Mouse (Mus musculus) MEL (cell line): Measurements from ENCODE around the gene Ppl. TPM values are rescaled to one million over a fixed set of nuclear protein-coding genes. Genes with fewer than 3 reads are reported as not detected.
A peak's percentile ranks its signal among the peaks of the same experiment; 100 is the strongest.

Experiments used
- DNase-seq: peaks from one replicate; pipeline ENCODE4 v3.0.0; 2011; ENCODE audit warnings: low read depth, low spot score
- H3K27ac ChIP-seq: 2 replicates; pipeline ENCODE4 v1.5.1; 2012; ENCODE audit warnings: low read depth, mild to moderate bottlenecking, control low read depth, low read length, moderate library complexity; ENCODE audit not compliant: control insufficient read depth
- H3K27me3 ChIP-seq, 2 experiments: fragments of 150-350 bp in 1 of 2; sonication (generic) in 1 of 2; 2 replicates each; pipeline ENCODE4 v1.6.1; 2012; ENCODE audit warnings: low read length in 2 of 2, mild to moderate bottlenecking in 2 of 2, improper control_type of control experiment in 1 of 2, moderate library complexity in 1 of 2; ENCODE audit not compliant: insufficient read depth in 2 of 2, control insufficient read depth in 1 of 2
- H3K36me3 ChIP-seq, 2 experiments: 2 replicates each; pipeline ENCODE4 v1.6.1; 2012 to 2014; ENCODE audit warnings: low read length in 2 of 2, improper control_type of control experiment in 1 of 2, inconsistent platforms in 1 of 2, mild to moderate bottlenecking in 1 of 2; ENCODE audit not compliant: insufficient read depth in 2 of 2, control insufficient read depth in 1 of 2
- H3K4me1 ChIP-seq, 2 experiments: fragments of 150-350 bp in 1 of 2; sonication (generic) in 1 of 2; 2 replicates each; pipeline ENCODE4 v1.6.1; 2012; ENCODE audit warnings: low read length in 2 of 2, improper control_type of control experiment in 1 of 2, mild to moderate bottlenecking in 1 of 2; ENCODE audit not compliant: insufficient read depth in 2 of 2, control insufficient read depth in 1 of 2
- H3K4me3 ChIP-seq, 2 experiments: fragments of 150-350 bp in 1 of 2; sonication (generic) in 1 of 2; 2 replicates each; pipeline ENCODE4 v1.5.1; 2012; ENCODE audit warnings: low read depth in 2 of 2, low read length in 2 of 2, mild to moderate bottlenecking in 2 of 2, moderate library complexity in 2 of 2, control low read depth in 1 of 2, improper control_type of control experiment in 1 of 2; ENCODE audit not compliant: control insufficient read depth in 1 of 2, insufficient read depth in 1 of 2
- H3K79me2 ChIP-seq: 2 replicates; pipeline ENCODE4 v1.6.1; 2012; ENCODE audit warnings: mild to moderate bottlenecking, low read length, moderate library complexity; ENCODE audit not compliant: control insufficient read depth, poor library complexity, insufficient read depth
- H3K9ac ChIP-seq: 2 replicates; pipeline ENCODE4 v1.6.1; 2012; ENCODE audit warnings: low read depth, mild to moderate bottlenecking, control low read depth, low read length, moderate library complexity; ENCODE audit not compliant: control insufficient read depth, poor library complexity, severe bottlenecking
- H3K9me3 ChIP-seq: fragments of 150-350 bp; sonication (generic); replicated peaks from 2 replicates; pipeline ENCODE4 v1.6.1; 2012; ENCODE audit warnings: mild to moderate bottlenecking, low read length, improper control_type of control experiment, moderate library complexity; ENCODE audit not compliant: insufficient read depth
- BHLHE40 ChIP-seq: IDR thresholded peaks from 2 replicates; pipeline ENCODE4 v1.6.1; 2012; ENCODE audit warnings: low read depth, mild to moderate bottlenecking, inconsistent platforms, low read length, improper control_type of control experiment, borderline replicate concordance
- E2F4 ChIP-seq: IDR thresholded peaks from 2 replicates; pipeline ENCODE4 v1.6.1; 2011; ENCODE audit warnings: low read depth, low read length, improper control_type of control experiment, borderline replicate concordance
- ELF1 ChIP-seq: IDR thresholded peaks from 2 replicates; pipeline ENCODE4 v1.6.1; 2014; ENCODE audit warnings: low read depth, mild to moderate bottlenecking, inconsistent platforms, low read length, improper control_type of control experiment, moderate library complexity
- ETS1 ChIP-seq: IDR thresholded peaks from 2 replicates; pipeline ENCODE4 v1.6.1; 2012; ENCODE audit warnings: low read depth, mild to moderate bottlenecking, inconsistent platforms, low read length, improper control_type of control experiment, moderate library complexity
- HCFC1 ChIP-seq: IDR thresholded peaks from 2 replicates; pipeline ENCODE4 v1.6.1; 2012; ENCODE audit warnings: low read depth, mild to moderate bottlenecking, inconsistent platforms, low read length, improper control_type of control experiment, moderate library complexity
- JUND ChIP-seq: IDR thresholded peaks from 2 replicates; pipeline ENCODE4 v1.6.1; 2011; ENCODE audit warnings: low read depth, mild to moderate bottlenecking, improper control_type of control experiment, low read length
- MAFK ChIP-seq: IDR thresholded peaks from 2 replicates; pipeline ENCODE4 v1.6.1; 2011; ENCODE audit warnings: low read depth, mild to moderate bottlenecking, low read length, improper control_type of control experiment, borderline replicate concordance
- MAX ChIP-seq: IDR thresholded peaks from 2 replicates; pipeline ENCODE4 v1.6.1; 2011; ENCODE audit warnings: low read length, improper control_type of control experiment
- MAZ ChIP-seq: IDR thresholded peaks from 2 replicates; pipeline ENCODE4 v1.6.1; 2012; ENCODE audit warnings: low read depth, mild to moderate bottlenecking, inconsistent platforms, low read length, improper control_type of control experiment
- MXI1 ChIP-seq: IDR thresholded peaks from 2 replicates; pipeline ENCODE4 v1.6.1; 2011; ENCODE audit warnings: mild to moderate bottlenecking, low read depth, low read length, improper control_type of control experiment
- MYC ChIP-seq: IDR thresholded peaks from 2 replicates; pipeline ENCODE4 v1.6.1; 2011; ENCODE audit warnings: low read depth, mild to moderate bottlenecking, low read length, improper control_type of control experiment, moderate library complexity
- NELFE ChIP-seq: IDR thresholded peaks from 2 replicates; pipeline ENCODE4 v1.6.1; 2011; ENCODE audit warnings: low read depth, low read length, improper control_type of control experiment
- POLR2A ChIP-seq, 2 experiments: IDR thresholded peaks; 2 replicates each; pipeline ENCODE4 v1.6.1; 2011 to 2012; ENCODE audit warnings: low read length in 2 of 2, mild to moderate bottlenecking in 2 of 2, control low read depth in 1 of 2, improper control_type of control experiment in 1 of 2, low read depth in 1 of 2, moderate library complexity in 1 of 2; ENCODE audit not compliant: control insufficient read depth in 1 of 2, insufficient read depth in 1 of 2, poor library complexity in 1 of 2
- POLR2AphosphoS2 ChIP-seq: IDR thresholded peaks from 2 replicates; pipeline ENCODE4 v1.6.1; 2011; ENCODE audit warnings: low read length, improper control_type of control experiment
- RAD21 ChIP-seq: IDR thresholded peaks from 2 replicates; pipeline ENCODE4 v1.6.1; 2011; ENCODE audit warnings: mild to moderate bottlenecking, low read depth, low read length, improper control_type of control experiment
- SIN3A ChIP-seq: IDR thresholded peaks from 2 replicates; pipeline ENCODE4 v1.6.1; 2012; ENCODE audit warnings: low read length, improper control_type of control experiment, inconsistent platforms
- SMC3 ChIP-seq: IDR thresholded peaks from 2 replicates; pipeline ENCODE4 v1.6.1; 2011; ENCODE audit warnings: low read depth, low read length, improper control_type of control experiment
- TAL1 ChIP-seq: IDR thresholded peaks from 2 replicates; pipeline ENCODE4 v1.6.1; 2012; ENCODE audit warnings: mild to moderate bottlenecking, inconsistent platforms, low read length, moderate library complexity, mixed read lengths
- TCF12 ChIP-seq: IDR thresholded peaks from 2 replicates; pipeline ENCODE4 v1.6.1; 2014; ENCODE audit warnings: low read depth, mild to moderate bottlenecking, inconsistent platforms, low read length, improper control_type of control experiment, moderate library complexity
- USF1 ChIP-seq: IDR thresholded peaks from 2 replicates; pipeline ENCODE4 v1.6.1; 2014; ENCODE audit warnings: low read depth, mild to moderate bottlenecking, inconsistent platforms, low read length, improper control_type of control experiment, moderate library complexity
- USF2 ChIP-seq, 2 experiments: IDR thresholded peaks; 2 replicates each; pipeline ENCODE4 v1.6.1; 2011 to 2012; ENCODE audit warnings: improper control_type of control experiment in 2 of 2, low read length in 2 of 2, borderline replicate concordance in 1 of 2, inconsistent platforms in 1 of 2, low read depth in 1 of 2, mild to moderate bottlenecking in 1 of 2; ENCODE audit not compliant: insufficient read depth in 1 of 2
- ZMIZ1 ChIP-seq: IDR thresholded peaks from 2 replicates; pipeline ENCODE4 v1.6.1; 2012; ENCODE audit warnings: low read depth, mild to moderate bottlenecking, inconsistent platforms, low read length, improper control_type of control experiment, moderate library complexity
- polyA plus RNA-seq, 2 experiments: library from polyadenylated mRNA; stranded (reverse) in 1 of 2; unstranded in 1 of 2; fragments of >175 nt in 1 of 2; fragments of >200 nt in 1 of 2; gene quantifications; 2 replicates each; pipeline versions ENCODE4 v1.2.1 to v1.2.4; 2012; ENCODE audit warnings: low replicate concordance in 2 of 2, low read depth in 1 of 2; ENCODE audit not compliant: insufficient read length in 2 of 2, insufficient read depth in 1 of 2, missing spikeins in 1 of 2
- total RNA-seq: library from RNA; depleted of rRNA; stranded (reverse); fragments of 300-350 nt; gene quantifications from 2 replicates; pipeline ENCODE4 v1.2.3, GENCODE M21; 2012

The Ppl gene
- total and polyA plus RNA-seq, 3 experiments, result 0.01 TPM; not detected in 2

- H3K9ac ChIP-seq, result peak within 1 kb of the TSS; percentile 90
- peak within 1 kb of the TSS; percentile 81 for H3K27ac ChIP-seq
- H3K4me1 ChIP-seq, result peaks cover 11% of the 10 kb centered on the region in 2 experiments
- DNase-seq, result peak; percentile 99
- H3K36me3 ChIP-seq, result peaks cover 16 to 38% of the 10 kb centered on the region in 2 experiments
- TF ChIP-seq E2F4 (no peak; the same call in 1 of the 2 replicates), NELFE (peak; percentile 91), MXI1 (peak; percentile 73), POLR2AphosphoS2 (peak; percentile 88), TAL1 (no peak), ELF1 (peak; percentile 71), TCF12 (peak; percentile 52; the same call in 1 of the 2 replicates), USF1 (peak; percentile 99), ETS1 (peak; percentile 56), MYC (peak; percentile 60; the same call in 1 of the 2 replicates), RAD21 (no peak), HCFC1 (peak; percentile 85), BHLHE40 (peak; percentile 90), SMC3 (no peak), MAFK (no peak), MAZ (peak; percentile 89; the same call in 1 of the 2 replicates), JUND (no peak), USF2 (IDR thresholded peaks at IDR 0.05; ENCODE audit: borderline replicate concordance in 1 of 2, insufficient read depth in 1 of 2, low read depth in 1 of 2, low read length in 2 of 2) (peak; percentile 90 to 98), POLR2A (IDR thresholded peaks at IDR 0.05; ENCODE audit: control insufficient read depth in 1 of 2, insufficient read depth in 1 of 2, low read depth in 1 of 2, low read length in 2 of 2, poor library complexity in 1 of 2) (peak; percentile 92 to 94), SIN3A (peak; percentile 79), ZMIZ1 (peak; percentile 63; the same call in 1 of the 2 replicates), MAX (peak; percentile 100)
- H3K79me2 ChIP-seq, result peaks cover 38% of the 10 kb centered on the region
- peak within 1 kb of the TSS; percentile 78 to 89 for H3K4me3 ChIP-seq
- no peaks in the 10 kb centered on the region for H3K27me3 ChIP-seq
- no peaks in the 10 kb centered on the region for H3K9me3 ChIP-seq
Observed at GRCm38 (mm10) chr16:5049774-5050234, 82.4 kb downstream of the Ppl start, which contains the start of the genes Glyr1 and Ubn1. Gene Glyr1, minus strand, starts transcription at chr16:5049863. Gene Ubn1, plus strand, starts transcription at chr16:5050057.
